Mouse (Mus musculus): ENCODE results near the gene Denr. TPM values are rescaled to one million over a fixed set of nuclear protein-coding genes. Genes with fewer than 3 reads are reported as not detected.

Gene Denr
- 10 to 100 TPM; 40.7 to 42.5 TPM for total RNA-seq (2021)
- long read RNA-seq, experiment 1, transcript Denr-201 (8 exons, 2,339 nt) = major isoform, 27 of 43 reads
- long read RNA-seq, experiment 1, partial matches to known transcripts = 12 of 43 reads
- long read RNA-seq, experiment 1, other reads (novel, unspliced or antisense) = 4 of 43 reads
- long read RNA-seq, experiment 2, transcript Denr-201 (8 exons, 2,339 nt) = major isoform, 39 of 57 reads
- long read RNA-seq, experiment 2, partial matches to known transcripts = 10 of 57 reads
- long read RNA-seq, experiment 2, other reads (novel, unspliced or antisense) = 7 of 57 reads

GRCm38 (mm10) chr5:123906976-123907630, at the start of gene Denr:
TSS of gene Denr (plus strand) at chr5:123907175.
- peak; percentile 99 for DNase-seq
- intact Hi-C loops (cut with DNase I) = loop anchor here (2.0 to 5.0 kb wide), 2 partner anchors 80 to 280 kb away; no protein-coding TSS in a partner anchor

- intact Hi-C loops (cut with DNase I) = no loop called here
- DNase-seq = no peak
These were observed 48.2 kb upstream of the Denr start for GRCm38 (mm10) chr5:123858798-123859197.

- intact Hi-C loops (cut with DNase I) = no loop called here
- DNase-seq = no peak
These were observed 44.3 kb upstream of the Denr start for GRCm38 (mm10) chr5:123862374-123863350.

GRCm38 (mm10) chr5:123863934-123864333, 43.0 kb upstream of the Denr start:
- no peak for DNase-seq
- intact Hi-C loops (cut with DNase I) = no loop called here

GRCm38 (mm10) chr5:123865365-123865764, 41.6 kb upstream of the Denr start, which contains the start of gene Hcar2:
TSS of gene Hcar2 (minus strand) at chr5:123865499.
- intact Hi-C loops (cut with DNase I) = no loop called here
- no peak for DNase-seq

GRCm38 (mm10) chr5:123866457-123866856, 40.5 kb upstream of the Denr start:
- no peak for DNase-seq
- intact Hi-C loops (cut with DNase I) = no loop called here

GRCm38 (mm10) chr5:123869615-123870014, 37.4 kb upstream of the Denr start:
- intact Hi-C loops (cut with DNase I) = no loop called here
- no peak for DNase-seq

- DNase-seq = no peak
- intact Hi-C loops (cut with DNase I) = no loop called here
These were observed 32.8 kb upstream of the Denr start for GRCm38 (mm10) chr5:123874177-123874576.

- intact Hi-C loops (cut with DNase I) = no loop called here
- no peak for DNase-seq
These were observed 28.9 kb upstream of the Denr start for GRCm38 (mm10) chr5:123878056-123878455.

- DNase-seq = no peak
- intact Hi-C loops (cut with DNase I) = loop anchor here (10.0 kb wide), 1 partner anchor 115 kb away; no protein-coding TSS in a partner anchor
These were observed 27.0 kb upstream of the Denr start, which contains the start of gene Hcar1 for GRCm38 (mm10) chr5:123879928-123880327. TSS of gene Hcar1 (minus strand) at chr5:123880020.

GRCm38 (mm10) chr5:123880778-123881177, 26.2 kb upstream of the Denr start:
- intact Hi-C loops (cut with DNase I) = loop anchor here (10.0 kb wide), 1 partner anchor 116 kb away; no protein-coding TSS in a partner anchor
- no peak for DNase-seq

- intact Hi-C loops (cut with DNase I) = loop anchor here (10.0 kb wide), 1 partner anchor 119 kb away; no protein-coding TSS in a partner anchor
- no peak for DNase-seq
These were observed 23.1 kb upstream of the Denr start for GRCm38 (mm10) chr5:123883891-123884290.

- intact Hi-C loops (cut with DNase I) = loop anchor here (10.0 kb wide), 1 partner anchor 120 kb away; no protein-coding TSS in a partner anchor
- no peak for DNase-seq
These were observed 22.6 kb upstream of the Denr start for GRCm38 (mm10) chr5:123884332-123884731.

GRCm38 (mm10) chr5:123886365-123886764, 20.6 kb upstream of the Denr start:
- intact Hi-C loops (cut with DNase I) = loop anchor here (10.0 kb wide), 1 partner anchor 122 kb away; no protein-coding TSS in a partner anchor
- no peak for DNase-seq

- no peak for DNase-seq
- intact Hi-C loops (cut with DNase I) = no loop called here
These were observed 16.7 kb upstream of the Denr start for GRCm38 (mm10) chr5:123890312-123890711.

GRCm38 (mm10) chr5:123890987-123891386, 16.0 kb upstream of the Denr start:
- no peak for DNase-seq
- intact Hi-C loops (cut with DNase I) = no loop called here

- no peak for DNase-seq
- intact Hi-C loops (cut with DNase I) = no loop called here
These were observed 15.3 kb upstream of the Denr start for GRCm38 (mm10) chr5:123891669-123892068.

- no peak for DNase-seq
These were observed 13.5 kb upstream of the Denr start for GRCm38 (mm10) chr5:123893520-123893919.

GRCm38 (mm10) chr5:123896395-123896794, 10.6 kb upstream of the Denr start:
- intact Hi-C loops (cut with DNase I) = loop anchor here (5.0 kb wide), 1 partner anchor 54 kb away; no protein-coding TSS in a partner anchor

More at GRCm38 (mm10) chr5:123893520-123893919, 13.5 kb upstream of the Denr start:
- intact Hi-C loops (cut with DNase I) = no loop called here

GRCm38 (mm10) chr5:123897352-123897751, 9.6 kb upstream of the Denr start:
- intact Hi-C loops (cut with DNase I) = loop anchor here (5.0 kb wide), 1 partner anchor 55 kb away; no protein-coding TSS in a partner anchor
- no peak for DNase-seq

More at GRCm38 (mm10) chr5:123896395-123896794, 10.6 kb upstream of the Denr start:
- no peak for DNase-seq
